Mouse (Mus musculus) olfactory bulb, adult 2 months (tissue): ENCODE data around the gene Hps6.

Experiments
- CTCF ChIP-seq: fragments of 200-500 bp; IDR thresholded peaks from 2 replicates; pipeline ENCODE4 v1.5.1; 2012; ENCODE audit warnings: low read depth, mild to moderate bottlenecking, low read length, moderate library complexity; ENCODE audit not compliant: insufficient read depth
- POLR2A ChIP-seq: fragments of 200-500 bp; IDR thresholded peaks from 2 replicates; pipeline ENCODE4 v1.6.1; 2012; ENCODE audit warnings: mild to moderate bottlenecking, low read depth, low read length, moderate library complexity; ENCODE audit not compliant: insufficient read depth

GRCm38 (mm10) chr19:46043380-46043779 is 40.1 kb downstream of the Hps6 start:
- no peak for TF ChIP-seq POLR2A
- no peak for TF ChIP-seq CTCF
